Mouse (Mus musculus) layer of hippocampus, postnatal 10 days (tissue): ENCODE results near the gene Zfp740. TPM values are rescaled to one million over a fixed set of nuclear protein-coding genes. Genes with fewer than 3 reads are reported as not detected.
"Not testable (repeated sequence)": the region's sequence is repeated elsewhere in the genome, so short reads cannot be mapped to it uniquely, and the experiment has no call there.

Experiments
- DNase-seq, 2 experiments: peaks; one replicate each; pipeline ENCODE4 v3.0.0; 2021; ENCODE audit warnings: low spot score in 2 of 2
- total RNA-seq, 2 experiments: library from RNA; stranded (reverse); gene quantifications; 2 replicates each; pipeline ENCODE4 v1.2.3; 2021

Gene Zfp740
- total RNA-seq, 2 experiments from 2014 or later: 64.4 to 68.3 TPM

- DNase-seq: no peak
These were observed 22.1 kb downstream of the Zfp740 start for GRCm38 (mm10) chr15:102224992-102225617.

- DNase-seq: not testable (repeated sequence)
These were observed 22.6 kb downstream of the Zfp740 start for GRCm38 (mm10) chr15:102225619-102226018.

GRCm38 (mm10) chr15:102230408-102231321 is 27.6 kb downstream of the Zfp740 start:
- no peak for DNase-seq

- no peak for DNase-seq
These were observed 28.7 kb downstream of the Zfp740 start, which contains the start of gene Itgb7 for GRCm38 (mm10) chr15:102231748-102232147. Gene Itgb7 (minus strand): TSS chr15:102231944.

GRCm38 (mm10) chr15:102232764-102233163 is 29.7 kb downstream of the Zfp740 start:
- DNase-seq: no peak

GRCm38 (mm10) chr15:102233896-102234295 is 30.8 kb downstream of the Zfp740 start:
- DNase-seq: no peak

GRCm38 (mm10) chr15:102235371-102236027 is 32.5 kb downstream of the Zfp740 start:
- DNase-seq: no peak

GRCm38 (mm10) chr15:102238543-102239259 is 35.7 kb downstream of the Zfp740 start:
- no peak for DNase-seq

GRCm38 (mm10) chr15:102239260-102239590 is 36.2 kb downstream of the Zfp740 start:
- DNase-seq: peak; percentile 88 to 89

GRCm38 (mm10) chr15:102239851-102240250 is 36.8 kb downstream of the Zfp740 start:
- no peak for DNase-seq

GRCm38 (mm10) chr15:102240607-102241006 is 37.6 kb downstream of the Zfp740 start:
- no peak for DNase-seq

- DNase-seq: no peak
These were observed 39.6 kb downstream of the Zfp740 start for GRCm38 (mm10) chr15:102242404-102243228.

GRCm38 (mm10) chr15:102243229-102244190 is 40.5 kb downstream of the Zfp740 start:
- no peak for DNase-seq

GRCm38 (mm10) chr15:102244306-102245191 is 41.5 kb downstream of the Zfp740 start:
- no peak for DNase-seq

- DNase-seq: no peak
These were observed 42.4 kb downstream of the Zfp740 start for GRCm38 (mm10) chr15:102245461-102245881.

- peak; percentile 61 to 74 for DNase-seq
These were observed 43.1 kb downstream of the Zfp740 start for GRCm38 (mm10) chr15:102245891-102246741.

GRCm38 (mm10) chr15:102246866-102247251 is 43.8 kb downstream of the Zfp740 start:
- peak; percentile 77 to 85 for DNase-seq
